Mouse (Mus musculus): ENCODE measurements around the gene Mknk2. TPM values are rescaled to one million over a fixed set of nuclear protein-coding genes. Genes with fewer than 3 reads are reported as not detected.
A peak's percentile ranks its signal among the peaks of the same experiment; 100 is the strongest.

The Mknk2 gene
- polyA plus RNA-seq, 1 experiment from 2014 or later: 35.6 TPM

DNA sequence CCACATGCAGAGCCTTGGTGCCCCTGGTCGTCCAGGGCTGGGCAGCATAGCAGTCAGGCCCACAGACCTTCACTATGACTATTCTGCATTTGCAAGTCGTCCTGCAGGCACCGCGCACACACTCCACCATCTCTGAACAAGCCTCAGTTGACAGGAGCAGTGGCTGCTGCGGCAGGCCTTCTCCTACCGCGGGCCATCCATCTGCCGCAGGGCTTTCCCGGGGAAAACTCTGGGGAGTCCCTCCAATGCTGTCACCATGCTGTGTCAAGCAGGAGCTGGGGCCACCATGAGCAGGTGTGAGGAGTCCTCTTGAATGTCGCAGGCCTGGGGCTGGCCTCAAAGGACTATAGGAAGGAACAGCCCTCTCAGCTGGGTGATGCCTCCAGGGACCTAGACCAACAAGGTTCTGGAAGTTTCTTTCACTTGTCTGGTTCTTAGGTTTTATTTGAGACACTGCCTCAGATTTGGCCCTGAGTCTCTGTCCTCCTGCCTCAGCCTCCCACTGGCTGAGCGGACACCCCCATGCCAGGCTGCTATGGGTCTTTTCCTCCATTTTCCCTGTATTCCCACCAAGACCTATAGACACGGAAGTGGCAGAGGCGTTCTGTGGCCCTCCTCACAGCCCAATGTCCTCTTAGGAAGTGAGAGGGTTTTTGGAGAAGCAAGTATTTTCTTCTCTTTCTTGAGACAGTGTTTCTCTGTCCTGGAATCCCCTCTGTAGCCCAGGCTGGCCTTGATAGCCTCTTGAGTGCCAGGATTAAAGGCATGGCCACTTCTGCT is 16.4 kb upstream of the Mknk2 start:
- WGBS: 85% methylated on average over 13 of the region's 13 CpGs
- H3K36me3 ChIP-seq (ENCODE audit: control insufficient read depth, insufficient read depth, low read length): peaks cover 11% of the 10 kb centered on the region
- H3K4me1 ChIP-seq (ENCODE audit: control insufficient read depth, insufficient read depth, low read depth, low read length): peaks cover 13% of the 10 kb centered on the region
- no peaks in the 10 kb centered on the region for H3K27me3 ChIP-seq (replicated peaks; ENCODE audit: control insufficient read depth, insufficient read depth, low read length)
- H3K9me3 ChIP-seq (ENCODE audit: control insufficient read depth, low read length): no peaks in the 10 kb centered on the region
- H3K9ac ChIP-seq (ENCODE audit: low read depth, low read length): peak overlapping the region; percentile 22; the same call in 1 of the 2 replicates
- H3K4me2 ChIP-seq (ENCODE audit: low read length): no peak overlapping the region
- H3K27ac ChIP-seq (ENCODE audit: low read depth, low read length): no peak overlapping the region
- no peak for ATAC-seq
- H3K4me3 ChIP-seq (ENCODE audit: low read length): no peak overlapping the region

GRCm38 (mm10) chr10:80693401-80694045 is 15.6 kb upstream of the Mknk2 start:
- Histone ChIP-seq H3K4me1 (ENCODE audit: control insufficient read depth, insufficient read depth, low read depth, low read length) (peaks cover 8% of the 10 kb centered on the region), H3K9me3 (ENCODE audit: control insufficient read depth, low read length) (no peaks in the 10 kb centered on the region), H3K4me3 (ENCODE audit: low read length) (no peak overlapping the region), H3K4me2 (ENCODE audit: low read length) (no peak overlapping the region), H3K9ac (ENCODE audit: low read depth, low read length) (no peak overlapping the region; the same call in 1 of the 2 replicates), H3K27me3 (replicated peaks; ENCODE audit: control insufficient read depth, insufficient read depth, low read length) (no peaks in the 10 kb centered on the region), H3K27ac (ENCODE audit: low read depth, low read length) (no peak overlapping the region), H3K36me3 (ENCODE audit: control insufficient read depth, insufficient read depth, low read length) (peaks cover 16% of the 10 kb centered on the region)
- WGBS: 90% methylated on average over 12 of the region's 12 CpGs
- ATAC-seq: no peak

DNA sequence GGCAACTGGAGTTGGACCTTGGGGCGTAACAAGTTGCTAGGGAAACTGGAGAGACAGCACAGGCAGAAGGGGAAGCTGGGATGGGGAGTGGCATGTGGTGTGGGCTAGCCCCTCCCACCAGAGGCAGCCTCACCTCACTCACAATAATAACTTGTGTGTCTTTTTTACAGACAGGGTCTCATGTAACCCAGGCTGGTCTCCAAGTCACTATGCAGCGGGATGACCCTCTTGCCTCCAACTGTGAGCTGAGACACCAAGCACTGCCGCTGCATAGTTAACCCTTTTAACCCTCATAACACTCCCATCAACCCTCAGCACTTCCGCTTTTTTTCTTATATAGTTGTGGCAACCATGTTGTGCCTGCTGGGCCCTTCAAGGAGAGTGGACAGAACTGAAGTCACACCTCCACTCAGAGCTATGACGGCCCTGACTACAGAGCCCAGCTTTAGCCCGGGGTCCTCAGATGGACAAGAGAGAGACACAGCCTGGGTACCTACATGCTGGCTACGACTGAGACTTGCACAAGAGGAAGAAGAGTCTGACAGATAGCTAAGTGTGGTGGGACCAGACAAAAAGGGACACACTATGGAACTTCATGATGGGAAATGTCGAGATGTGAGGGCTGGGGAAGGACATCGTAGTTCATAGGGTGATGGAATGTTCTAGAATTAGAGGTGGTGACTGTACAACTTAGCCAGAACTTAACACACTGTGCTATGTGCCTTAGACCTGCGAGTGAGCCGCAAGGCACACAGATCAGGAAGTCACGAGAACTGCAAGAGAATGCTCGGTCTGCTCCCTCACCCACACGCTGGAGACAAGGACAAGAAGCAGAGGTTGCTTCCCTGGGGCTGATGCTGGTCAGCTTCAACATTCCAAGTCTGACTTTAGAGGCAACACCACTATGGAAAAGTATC is 14.6 kb upstream of the Mknk2 start:
- no peaks in the 10 kb centered on the region for H3K9me3 ChIP-seq (ENCODE audit: control insufficient read depth, low read length)
- H3K27ac ChIP-seq (ENCODE audit: low read depth, low read length): no peak overlapping the region
- no peaks in the 10 kb centered on the region for H3K27me3 ChIP-seq (replicated peaks; ENCODE audit: control insufficient read depth, insufficient read depth, low read length)
- no peak overlapping the region for H3K9ac ChIP-seq (ENCODE audit: low read depth, low read length)
- no peak overlapping the region for H3K4me3 ChIP-seq (ENCODE audit: low read length)
- no peak overlapping the region for H3K4me2 ChIP-seq (ENCODE audit: low read length)
- H3K4me1 ChIP-seq (ENCODE audit: control insufficient read depth, insufficient read depth, low read depth, low read length): peaks cover 3% of the 10 kb centered on the region; the same call in 1 of the 2 replicates
- peaks cover 19% of the 10 kb centered on the region for H3K36me3 ChIP-seq (ENCODE audit: control insufficient read depth, insufficient read depth, low read length)
- whole genome bisulfite sequencing: 82% methylated on average over 14 of the region's 14 CpGs
- no peak for ATAC-seq

GRCm38 (mm10) chr10:80687850-80688249 is 9.9 kb upstream of the Mknk2 start:
- H3K9ac ChIP-seq (ENCODE audit: low read depth, low read length): no peak overlapping the region
- H3K4me3 ChIP-seq (ENCODE audit: low read length): no peak overlapping the region
- H3K27ac ChIP-seq (ENCODE audit: low read depth, low read length): no peak overlapping the region
- H3K36me3 ChIP-seq (ENCODE audit: control insufficient read depth, insufficient read depth, low read length): peaks cover 41% of the 10 kb centered on the region
- H3K9me3 ChIP-seq (ENCODE audit: control insufficient read depth, low read length): no peaks in the 10 kb centered on the region
- no peaks in the 10 kb centered on the region for H3K4me1 ChIP-seq (ENCODE audit: control insufficient read depth, insufficient read depth, low read depth, low read length)
- H3K4me2 ChIP-seq (ENCODE audit: low read length): no peak overlapping the region
- ATAC-seq: peak; percentile 74; the same call in 1 of the 2 replicates
- WGBS: 44% methylated on average over 5 of the region's 5 CpGs
- no peaks in the 10 kb centered on the region for H3K27me3 ChIP-seq (replicated peaks; ENCODE audit: control insufficient read depth, insufficient read depth, low read length)

DNA sequence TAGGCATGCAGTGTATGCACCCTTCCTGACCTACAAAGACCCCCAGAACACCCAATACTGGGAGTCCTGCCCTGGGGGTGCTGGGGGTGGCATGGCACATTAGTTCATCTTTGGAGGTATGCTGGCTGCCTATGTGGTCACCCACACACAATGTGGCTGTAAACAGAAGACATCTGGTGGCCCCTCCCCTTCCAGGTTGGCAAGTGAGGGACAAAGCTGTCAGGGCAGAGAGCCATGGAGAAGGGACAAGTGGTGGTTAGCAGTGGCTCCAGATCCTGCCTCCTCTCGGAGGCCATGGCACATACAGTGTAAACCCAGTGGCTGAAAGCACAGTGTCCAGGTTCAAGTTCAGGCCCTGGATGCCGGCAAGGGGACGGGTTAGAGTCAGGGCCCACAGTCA is 8.7 kb upstream of the Mknk2 start:
- 97% methylated on average over 3 of the region's 3 CpGs for WGBS
- H3K9me3 ChIP-seq (ENCODE audit: control insufficient read depth, low read length): no peaks in the 10 kb centered on the region
- no peak overlapping the region for H3K9ac ChIP-seq (ENCODE audit: low read depth, low read length)
- no peak overlapping the region for H3K4me2 ChIP-seq (ENCODE audit: low read length)
- no peak overlapping the region for H3K27ac ChIP-seq (ENCODE audit: low read depth, low read length)
- H3K27me3 ChIP-seq (replicated peaks; ENCODE audit: control insufficient read depth, insufficient read depth, low read length): no peaks in the 10 kb centered on the region
- H3K4me1 ChIP-seq (ENCODE audit: control insufficient read depth, insufficient read depth, low read depth, low read length): no peaks in the 10 kb centered on the region
- ATAC-seq: no peak
- no peak overlapping the region for H3K4me3 ChIP-seq (ENCODE audit: low read length)
- H3K36me3 ChIP-seq (ENCODE audit: control insufficient read depth, insufficient read depth, low read length): peaks cover 41% of the 10 kb centered on the region

GRCm38 (mm10) chr10:80684984-80685383 is 7.1 kb upstream of the Mknk2 start:
- H3K36me3 ChIP-seq (ENCODE audit: control insufficient read depth, insufficient read depth, low read length): peaks cover 36% of the 10 kb centered on the region
- no peak for ATAC-seq
- 82% methylated on average over 4 of the region's 4 CpGs for WGBS

DNA sequence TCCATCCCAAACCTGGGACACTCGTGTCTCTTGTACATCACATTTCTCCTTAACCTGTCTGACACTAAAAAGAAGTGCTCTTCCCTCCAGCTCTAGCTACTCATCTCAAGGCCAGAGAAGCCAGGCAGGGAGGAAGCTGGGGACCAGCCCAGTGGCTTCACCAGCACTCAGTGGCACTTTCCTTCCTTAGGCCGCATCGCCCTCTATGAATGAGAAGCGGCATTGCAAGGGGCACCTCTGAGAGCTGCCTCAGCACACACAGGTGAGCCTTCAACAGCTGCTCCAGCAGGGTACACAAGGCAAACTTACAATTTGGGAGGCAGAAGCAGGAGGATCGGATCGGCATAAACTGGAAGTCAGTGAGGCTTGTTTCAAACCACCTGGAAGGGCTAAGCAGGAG is 6.3 kb upstream of the Mknk2 start:
- Histone ChIP-seq H3K4me3 (ENCODE audit: low read length) (no peak overlapping the region), H3K4me1 (ENCODE audit: control insufficient read depth, insufficient read depth, low read depth, low read length) (no peaks in the 10 kb centered on the region; the same call in 1 of the 2 replicates), H3K27ac (ENCODE audit: low read depth, low read length) (no peak overlapping the region), H3K9me3 (ENCODE audit: control insufficient read depth, low read length) (no peaks in the 10 kb centered on the region), H3K36me3 (ENCODE audit: control insufficient read depth, insufficient read depth, low read length) (peaks cover 28% of the 10 kb centered on the region), H3K27me3 (replicated peaks; ENCODE audit: control insufficient read depth, insufficient read depth, low read length) (no peaks in the 10 kb centered on the region), H3K9ac (ENCODE audit: low read depth, low read length) (no peak overlapping the region), H3K4me2 (ENCODE audit: low read length) (no peak overlapping the region)
- WGBS: 58% methylated on average over 6 of the region's 6 CpGs
- no peak for ATAC-seq

More at GRCm38 (mm10) chr10:80684984-80685383, 7.1 kb upstream of the Mknk2 start:
- Histone ChIP-seq H3K27me3 (replicated peaks; ENCODE audit: control insufficient read depth, insufficient read depth, low read length) (no peaks in the 10 kb centered on the region), H3K27ac (ENCODE audit: low read depth, low read length) (no peak overlapping the region), H3K9ac (ENCODE audit: low read depth, low read length) (no peak overlapping the region), H3K4me1 (ENCODE audit: control insufficient read depth, insufficient read depth, low read depth, low read length) (no peaks in the 10 kb centered on the region), H3K4me2 (ENCODE audit: low read length) (no peak overlapping the region), H3K4me3 (ENCODE audit: low read length) (no peak overlapping the region), H3K9me3 (ENCODE audit: control insufficient read depth, low read length) (no peaks in the 10 kb centered on the region)

- no peak for ATAC-seq
- H3K4me1 ChIP-seq (ENCODE audit: control insufficient read depth, insufficient read depth, low read depth, low read length): peaks cover 5% of the 10 kb centered on the region
- H3K4me3 ChIP-seq (ENCODE audit: low read length): no peak overlapping the region
- H3K4me2 ChIP-seq (ENCODE audit: low read length): no peak overlapping the region
- H3K9me3 ChIP-seq (ENCODE audit: control insufficient read depth, low read length): no peaks in the 10 kb centered on the region
- no peaks in the 10 kb centered on the region for H3K27me3 ChIP-seq (replicated peaks; ENCODE audit: control insufficient read depth, insufficient read depth, low read length)
- H3K27ac ChIP-seq (ENCODE audit: low read depth, low read length): no peak overlapping the region
- peaks cover 26% of the 10 kb centered on the region for H3K36me3 ChIP-seq (ENCODE audit: control insufficient read depth, insufficient read depth, low read length)
- no peak overlapping the region for H3K9ac ChIP-seq (ENCODE audit: low read depth, low read length)
- 100% methylated on average over 1 of the region's 1 CpGs for WGBS
Observed at GRCm38 (mm10) chr10:80683647-80684046, 5.7 kb upstream of the Mknk2 start.

- Histone ChIP-seq H3K9me3 (ENCODE audit: control insufficient read depth, low read length) (no peaks in the 10 kb centered on the region), H3K4me3 (ENCODE audit: low read length) (no peak overlapping the region), H3K27me3 (replicated peaks; ENCODE audit: control insufficient read depth, insufficient read depth, low read length) (no peaks in the 10 kb centered on the region), H3K4me2 (ENCODE audit: low read length) (no peak overlapping the region), H3K9ac (ENCODE audit: low read depth, low read length) (no peak overlapping the region), H3K27ac (ENCODE audit: low read depth, low read length) (no peak overlapping the region), H3K4me1 (ENCODE audit: control insufficient read depth, insufficient read depth, low read depth, low read length) (peaks cover 21% of the 10 kb centered on the region), H3K36me3 (ENCODE audit: control insufficient read depth, insufficient read depth, low read length) (peaks cover 21% of the 10 kb centered on the region)
- ATAC-seq: no peak
- 97% methylated on average over 6 of the region's 6 CpGs for WGBS
Observed at GRCm38 (mm10) chr10:80682003-80682402, 4.1 kb upstream of the Mknk2 start.
